Mouse (Mus musculus): Measurements from ENCODE around the gene Gm43064. TPM values are rescaled to one million over a fixed set of nuclear protein-coding genes. Genes with fewer than 3 reads are reported as not detected.
"Not testable (repeated sequence)": the region's sequence is repeated elsewhere in the genome, so short reads cannot be mapped to it uniquely, and the experiment has no call there.

Gm43064 gene
- polyA plus RNA-seq, 1 experiment from 2014 or later: 0.64 TPM

GRCm38 (mm10) chr3:103801631-103802531 lies 7.5 kb upstream of the Gm43064 start:
- H3K4me1 ChIP-seq: no peaks in the 10 kb centered on the region
- ATAC-seq (ENCODE audit: insufficient number of reproducible peaks, low FRiP score, low TSS enrichment, low read depth): peak; percentile 78
- H3K4me3 ChIP-seq: no peak overlapping the region
- H3K27ac ChIP-seq: peak overlapping the region; percentile 58
- WGBS: 70% methylated on average over 10 of the region's 10 CpGs
- H3K4me2 ChIP-seq: no peak overlapping the region
- no peak overlapping the region for H3K9ac ChIP-seq
- H3K27me3 ChIP-seq: no peaks in the 10 kb centered on the region
- H3K36me3 ChIP-seq: peaks cover 25% of the 10 kb centered on the region
- no peaks in the 10 kb centered on the region for H3K9me3 ChIP-seq

GRCm38 (mm10) chr3:103802861-103803260 lies 6.5 kb upstream of the Gm43064 start:
- no peak overlapping the region for H3K9ac ChIP-seq
- H3K4me3 ChIP-seq: no peak overlapping the region
- ATAC-seq (ENCODE audit: insufficient number of reproducible peaks, low FRiP score, low TSS enrichment, low read depth): no peak
- no peaks in the 10 kb centered on the region for H3K9me3 ChIP-seq
- peaks cover 27% of the 10 kb centered on the region for H3K36me3 ChIP-seq
- no peak overlapping the region for H3K27ac ChIP-seq
- no peaks in the 10 kb centered on the region for H3K27me3 ChIP-seq
- 78% methylated on average over 8 of the region's 8 CpGs for WGBS
- 0 out of 2 replicates have a peak, but pooled peaks cover under 1% of the 10 kb centered on the region for H3K4me1 ChIP-seq
- no peak overlapping the region for H3K4me2 ChIP-seq

- H3K4me1 ChIP-seq: peaks cover 9% of the 10 kb centered on the region; the same call in 1 of the 2 replicates
- H3K36me3 ChIP-seq: peaks cover 27% of the 10 kb centered on the region
- H3K9ac ChIP-seq: no peak overlapping the region
- H3K4me3 ChIP-seq: no peak overlapping the region
- no peaks in the 10 kb centered on the region for H3K27me3 ChIP-seq
- no peak overlapping the region for H3K27ac ChIP-seq
- H3K4me2 ChIP-seq: no peak overlapping the region
- ATAC-seq (ENCODE audit: insufficient number of reproducible peaks, low FRiP score, low TSS enrichment, low read depth): no peak
- H3K9me3 ChIP-seq: no peaks in the 10 kb centered on the region
- WGBS: 80% methylated on average over 1 of the region's 1 CpGs
Observed at GRCm38 (mm10) chr3:103805671-103806070, 3.7 kb upstream of the Gm43064 start.

- Histone ChIP-seq H3K9ac (peak overlapping the region; percentile 65), H3K36me3 (peaks cover 21% of the 10 kb centered on the region), H3K9me3 (no peaks in the 10 kb centered on the region), H3K27ac (peak overlapping the region; percentile 90), H3K27me3 (no peaks in the 10 kb centered on the region), H3K4me2 (peak overlapping the region; percentile 48), H3K4me1 (peaks cover 9% of the 10 kb centered on the region; the same call in 1 of the 2 replicates), H3K4me3 (peak overlapping the region; percentile 78)
- 3% methylated on average over 14 of the region's 14 CpGs for WGBS
- ATAC-seq (ENCODE audit: insufficient number of reproducible peaks, low FRiP score, low TSS enrichment, low read depth): 0 out of 2 replicates have a peak, but pooled peaks have one; percentile 26
Observed at GRCm38 (mm10) chr3:103809799-103810150, 402 bp downstream of the Gm43064 start.

- Histone ChIP-seq H3K9ac (no peak overlapping the region), H3K36me3 (peaks cover 28% of the 10 kb centered on the region), H3K27ac (no peak overlapping the region), H3K4me2 (no peak overlapping the region), H3K4me3 (no peak overlapping the region), H3K9me3 (no peaks in the 10 kb centered on the region), H3K27me3 (no peaks in the 10 kb centered on the region), H3K4me1 (peaks cover 9% of the 10 kb centered on the region; the same call in 1 of the 2 replicates)
- ATAC-seq (ENCODE audit: insufficient number of reproducible peaks, low FRiP score, low TSS enrichment, low read depth): no peak
- WGBS: 84% methylated on average over 6 of the region's 6 CpGs
Observed at GRCm38 (mm10) chr3:103810967-103811366, 1.6 kb downstream of the Gm43064 start.

GRCm38 (mm10) chr3:103827548-103827947 lies 18.2 kb downstream of the Gm43064 start:
- no peak overlapping the region for H3K4me3 ChIP-seq
- H3K4me2 ChIP-seq: no peak overlapping the region
- H3K9me3 ChIP-seq: no peaks in the 10 kb centered on the region
- no peaks in the 10 kb centered on the region for H3K27me3 ChIP-seq
- peaks cover 9% of the 10 kb centered on the region for H3K36me3 ChIP-seq
- no peak overlapping the region for H3K9ac ChIP-seq
- ATAC-seq (ENCODE audit: insufficient number of reproducible peaks, low FRiP score, low TSS enrichment, low read depth): no peak
- no peak overlapping the region for H3K27ac ChIP-seq
- H3K4me1 ChIP-seq: no peaks in the 10 kb centered on the region

GRCm38 (mm10) chr3:103829036-103829435 lies 19.7 kb downstream of the Gm43064 start:
- Histone ChIP-seq H3K27me3 (no peaks in the 10 kb centered on the region), H3K4me1 (no peaks in the 10 kb centered on the region), H3K4me3 (no peak overlapping the region), H3K9ac (no peak overlapping the region), H3K36me3 (no peaks in the 10 kb centered on the region), H3K9me3 (no peaks in the 10 kb centered on the region), H3K27ac (no peak overlapping the region), H3K4me2 (no peak overlapping the region)
- 78% methylated on average over 3 of the region's 3 CpGs for WGBS
- ATAC-seq (ENCODE audit: insufficient number of reproducible peaks, low FRiP score, low TSS enrichment, low read depth): no peak

- not testable (repeated sequence) for H3K4me2 ChIP-seq; H3K36me3 ChIP-seq; ATAC-seq (ENCODE audit: insufficient number of reproducible peaks, low FRiP score, low TSS enrichment, low read depth); H3K9me3 ChIP-seq; H3K9ac ChIP-seq; H3K4me3 ChIP-seq; H3K4me1 ChIP-seq; H3K27ac ChIP-seq; H3K27me3 ChIP-seq
- 57% methylated on average over 1 of the region's 1 CpGs for WGBS
Observed at GRCm38 (mm10) chr3:103830681-103831080, 21.3 kb downstream of the Gm43064 start.

- Histone ChIP-seq H3K27me3 (no peaks in the 10 kb centered on the region), H3K27ac (no peak overlapping the region), H3K9me3 (no peaks in the 10 kb centered on the region), H3K4me3 (no peak overlapping the region), H3K4me2 (no peak overlapping the region), H3K36me3 (no peaks in the 10 kb centered on the region), H3K9ac (no peak overlapping the region), H3K4me1 (no peaks in the 10 kb centered on the region)
- ATAC-seq (ENCODE audit: insufficient number of reproducible peaks, low FRiP score, low TSS enrichment, low read depth): no peak
- 65% methylated on average over 7 of the region's 7 CpGs for WGBS
Observed at GRCm38 (mm10) chr3:103831146-103831545, 21.8 kb downstream of the Gm43064 start.

GRCm38 (mm10) chr3:103832426-103832825 lies 23.1 kb downstream of the Gm43064 start, which contains the start of gene Bcl2l15:
TSS of gene Bcl2l15 (plus strand) at chr3:103832601.
- Histone ChIP-seq H3K27ac (no peak within 1 kb of the TSS), H3K4me3 (no peak within 1 kb of the TSS), H3K9ac (no peak within 1 kb of the TSS), H3K4me1 (no peaks in the 10 kb centered on the region), H3K4me2 (no peak within 1 kb of the TSS), H3K9me3 (no peaks in the 10 kb centered on the region), H3K27me3 (no peaks in the 10 kb centered on the region), H3K36me3 (no peaks in the 10 kb centered on the region)
- ATAC-seq (ENCODE audit: insufficient number of reproducible peaks, low FRiP score, low TSS enrichment, low read depth): no peak

GRCm38 (mm10) chr3:103834001-103834400 lies 24.6 kb downstream of the Gm43064 start:
- no peak for ATAC-seq (ENCODE audit: insufficient number of reproducible peaks, low FRiP score, low TSS enrichment, low read depth)
- Histone ChIP-seq H3K4me3 (no peak overlapping the region), H3K36me3 (no peaks in the 10 kb centered on the region), H3K9ac (no peak overlapping the region), H3K9me3 (no peaks in the 10 kb centered on the region), H3K4me2 (no peak overlapping the region), H3K27me3 (no peaks in the 10 kb centered on the region), H3K27ac (no peak overlapping the region), H3K4me1 (no peaks in the 10 kb centered on the region)
- WGBS: 92% methylated on average over 2 of the region's 2 CpGs

GRCm38 (mm10) chr3:103835272-103835950 lies 26.0 kb downstream of the Gm43064 start:
- no peak for ATAC-seq (ENCODE audit: insufficient number of reproducible peaks, low FRiP score, low TSS enrichment, low read depth)
- no peaks in the 10 kb centered on the region for H3K9me3 ChIP-seq
- WGBS: 63% methylated on average over 6 of the region's 6 CpGs
- H3K4me1 ChIP-seq: no peaks in the 10 kb centered on the region
- H3K9ac ChIP-seq: no peak overlapping the region
- no peaks in the 10 kb centered on the region for H3K36me3 ChIP-seq
- H3K27me3 ChIP-seq: no peaks in the 10 kb centered on the region
- no peak overlapping the region for H3K27ac ChIP-seq
- no peak overlapping the region for H3K4me3 ChIP-seq
- H3K4me2 ChIP-seq: no peak overlapping the region
